In genomic region chr10:116912850-116913249, GRCm38 (mm10) we compare ENCODE assay signal across 20 mouse cellular contexts. TPM values are rescaled to one million over a fixed set of nuclear protein-coding genes. Genes with fewer than 3 reads are reported as not detected.
"Had no signal": no experiment of that assay in that cellular context is flagged by ENCODE, and none has a peak within 500 bp of the region (broad histone marks: within the 10 kb centered on the region; RNA-seq: fewer than 3 reads in every experiment).

No protein-coding gene starts in this region.

- H3K4me1 ChIP-seq: midbrain, embryonic 10.5 days; neural tube, embryonic 13.5 days had no signal

- DNase-seq: kidney, adult 18-20 months; kidney, postnatal 10 days; kidney, postnatal 4 days; lung, embryonic 14.5 days; lung, postnatal 10 days; lung, postnatal 4 days; midbrain, embryonic 14.5 days; retina, postnatal 1 day; right cerebral cortex, postnatal 14 days; thymus, postnatal 4 days had no signal

- ATAC-seq: liver, embryonic 12.5 days had no signal

- H3K4me3 ChIP-seq: layer of hippocampus, adult 2 months; liver, embryonic 12.5 days; midbrain, embryonic 10.5 days; neural tube, embryonic 13.5 days had no signal

- H3K9ac ChIP-seq: liver, embryonic 12.5 days; lung, embryonic 14.5 days; neural tube, embryonic 13.5 days had no signal

- H3K27me3 ChIP-seq: liver, embryonic 12.5 days; neural tube, embryonic 13.5 days had no signal

- H3K27ac ChIP-seq: layer of hippocampus, adult 2 months; liver, embryonic 12.5 days; midbrain, embryonic 10.5 days; neural tube, embryonic 13.5 days had no signal

- H3K4me2 ChIP-seq: liver, embryonic 12.5 days; lung, embryonic 14.5 days; neural tube, embryonic 13.5 days had no signal

- H3K9me3 ChIP-seq: liver, embryonic 12.5 days; midbrain, embryonic 10.5 days; neural tube, embryonic 13.5 days had no signal

RNA-seq across cellular contexts. Expression of gene Myrfl, which starts 16.1 kb away (rescaled TPM):
- polyA plus RNA-seq: kidney, embryonic 14.5 days; lung, embryonic 14.5 days had no signal

RNA-seq across cellular contexts. Expression of gene Gm10271, which starts 59.6 kb away (rescaled TPM):
- total RNA-seq: layer of hippocampus, adult 2 months; layer of hippocampus, postnatal 10 days; left cerebral cortex, postnatal 36 days; megakaryocyte, adult 5-6 weeks had no signal
- polyA plus RNA-seq: kidney, embryonic 14.5 days; limb, embryonic 14.5 days; liver, embryonic 12.5 days; liver, embryonic 16.5 days; lung, embryonic 14.5 days; midbrain, embryonic 10.5 days; midbrain, embryonic 14.5 days; neural tube, embryonic 13.5 days had no signal
